Mouse (Mus musculus) urinary bladder, postnatal 4 days (tissue): Measurements from ENCODE around the gene Pomgnt1.

Experiments used
- DNase-seq, 2 experiments: peaks; one replicate each; pipeline ENCODE4 v3.0.0; 2021 to 2022; ENCODE audit warnings: low spot score in 2 of 2

Pomgnt1 gene

GRCm38 (mm10) chr4:116123602-116124519 is at the start of gene Pomgnt1, which contains the start of gene Rad54l:
Pomgnt1 (plus strand) TSS chr4:116123840.
Rad54l (minus strand) TSS chr4:116123690.
- DNase-seq, result peak; percentile 74 to 83

GRCm38 (mm10) chr4:116074145-116074675 is 49.4 kb upstream of the Pomgnt1 start:
- DNase-seq, result no peak

- DNase-seq, result peak; percentile 90 to 95
Measured at GRCm38 (mm10) chr4:116074861-116075620, 48.6 kb upstream of the Pomgnt1 start, which contains the start of the genes Uqcrh and Lrrc41. Uqcrh (minus strand) TSS chr4:116075071. Lrrc41 (plus strand) TSS chr4:116075269.

DNA sequence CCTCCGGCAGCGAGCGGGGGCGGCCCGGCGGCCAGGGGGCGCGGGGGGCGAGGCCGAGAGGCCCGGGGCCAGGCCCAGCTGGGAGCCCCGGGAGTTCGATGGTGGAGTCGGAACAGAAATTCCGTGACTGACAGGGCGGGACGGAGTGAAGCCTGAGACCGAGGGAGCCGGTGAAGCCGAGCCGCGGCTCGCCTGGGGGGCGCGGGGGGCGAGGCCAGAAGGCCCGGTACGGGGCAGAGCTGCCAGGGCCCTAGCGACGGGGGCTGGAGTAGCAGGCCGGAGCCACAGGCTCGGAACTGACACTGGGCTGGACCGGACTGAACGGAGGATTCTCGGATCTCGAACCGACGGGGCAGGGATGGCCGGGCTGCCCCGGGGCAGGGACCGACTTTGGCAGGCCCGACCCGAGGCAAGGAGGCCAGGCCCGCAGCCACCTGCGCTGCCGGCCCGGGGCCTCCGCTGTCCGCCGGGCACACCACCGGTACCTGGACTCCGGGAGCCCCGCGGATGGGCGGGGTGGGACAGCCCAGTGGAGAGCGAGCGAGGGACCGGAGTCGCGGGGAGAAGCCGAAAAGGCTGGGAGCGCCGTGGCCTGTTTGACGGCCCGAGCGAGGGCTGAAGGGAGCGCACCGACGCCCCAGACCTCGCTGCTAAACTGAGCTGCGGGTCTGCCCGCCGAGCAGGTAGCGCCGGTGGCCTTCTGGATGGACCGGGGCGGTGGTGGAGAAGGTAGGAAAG is 47.8 kb upstream of the Pomgnt1 start:
- peak; percentile 72 to 79 for DNase-seq

DNA sequence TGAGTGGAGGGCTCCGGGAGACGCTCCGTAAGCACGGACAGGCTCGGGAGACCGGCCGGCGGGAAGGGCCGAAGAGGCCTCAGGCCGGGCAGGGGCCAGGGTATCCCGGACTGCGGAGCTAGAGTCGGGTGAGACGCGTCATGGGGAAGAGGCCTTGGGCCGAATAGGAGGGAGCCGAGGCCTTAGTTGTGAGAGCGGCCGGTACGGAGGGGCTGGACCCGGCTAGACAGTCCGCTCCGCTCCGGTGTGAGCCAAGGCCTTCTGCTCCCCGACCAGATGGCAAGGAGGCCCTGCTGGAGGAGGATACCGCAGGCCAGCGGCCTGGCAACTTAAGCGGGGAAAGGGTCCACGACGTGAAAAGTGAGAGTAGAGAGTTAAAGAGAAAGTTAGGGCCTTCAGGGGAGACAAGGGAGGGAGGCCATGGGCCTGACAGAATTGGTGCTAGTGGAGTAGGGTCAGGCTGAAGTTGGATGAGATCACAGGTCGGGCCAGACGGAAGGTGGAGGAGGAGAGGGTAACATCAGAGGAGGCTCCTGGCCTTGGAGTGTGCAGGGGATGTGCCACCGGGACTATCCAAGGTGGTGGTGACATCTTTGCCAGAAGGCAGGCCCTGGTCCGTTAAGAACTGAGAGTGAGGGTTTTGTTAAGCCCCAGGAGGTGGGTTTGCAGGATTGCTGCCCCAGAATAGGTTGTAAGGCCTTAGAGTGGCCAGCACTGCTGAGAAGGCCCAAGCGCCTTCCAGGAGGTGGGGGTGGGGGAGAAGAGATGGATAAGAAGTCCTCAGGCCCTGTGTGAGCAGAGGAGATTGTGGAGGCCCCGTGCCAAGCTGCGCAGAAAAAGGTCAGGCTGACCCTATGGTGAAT is 47.0 kb upstream of the Pomgnt1 start:
- DNase-seq, result peak in 1 of 2 experiments; percentile 45

GRCm38 (mm10) chr4:116077240-116078095 is 46.2 kb upstream of the Pomgnt1 start:
- DNase-seq, result no peak

DNA sequence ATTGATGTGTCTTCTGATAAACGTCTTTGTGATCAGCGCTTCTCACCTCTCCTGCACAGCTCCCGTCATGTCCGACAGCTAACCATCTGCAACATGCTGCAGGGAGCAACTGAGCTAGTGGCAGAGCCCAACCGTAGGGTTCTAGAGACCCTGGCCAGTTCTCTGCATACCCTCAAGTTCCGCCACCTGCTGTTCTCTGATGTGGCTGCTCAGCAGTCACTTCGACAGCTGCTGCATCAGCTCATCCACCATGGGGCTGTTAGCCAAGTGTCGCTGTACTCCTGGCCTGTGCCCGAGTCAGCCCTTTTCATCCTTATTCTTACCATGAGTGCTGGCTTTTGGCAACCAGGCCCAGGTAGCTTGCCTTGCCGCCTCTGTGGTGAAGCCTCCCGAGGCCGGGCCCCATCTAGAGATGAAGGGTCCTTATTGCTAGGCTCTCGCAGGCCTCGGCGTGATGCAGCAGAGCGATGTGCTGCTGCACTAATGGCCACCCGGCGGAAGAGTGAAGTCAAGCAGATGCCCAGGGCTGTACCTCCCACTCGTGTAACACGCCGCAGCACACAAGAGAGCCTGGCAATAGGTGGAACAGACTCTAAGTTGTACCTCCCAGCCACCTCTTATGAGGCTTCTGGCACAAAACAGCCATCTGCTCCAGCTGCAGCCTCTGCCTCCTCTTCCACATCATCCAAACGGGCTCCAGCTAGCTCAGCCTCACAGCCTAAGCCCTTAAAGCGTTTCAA is 35.0 kb upstream of the Pomgnt1 start:
- no peak for DNase-seq

- no peak for DNase-seq
Measured at GRCm38 (mm10) chr4:116096291-116096690, 27.3 kb upstream of the Pomgnt1 start.

DNA sequence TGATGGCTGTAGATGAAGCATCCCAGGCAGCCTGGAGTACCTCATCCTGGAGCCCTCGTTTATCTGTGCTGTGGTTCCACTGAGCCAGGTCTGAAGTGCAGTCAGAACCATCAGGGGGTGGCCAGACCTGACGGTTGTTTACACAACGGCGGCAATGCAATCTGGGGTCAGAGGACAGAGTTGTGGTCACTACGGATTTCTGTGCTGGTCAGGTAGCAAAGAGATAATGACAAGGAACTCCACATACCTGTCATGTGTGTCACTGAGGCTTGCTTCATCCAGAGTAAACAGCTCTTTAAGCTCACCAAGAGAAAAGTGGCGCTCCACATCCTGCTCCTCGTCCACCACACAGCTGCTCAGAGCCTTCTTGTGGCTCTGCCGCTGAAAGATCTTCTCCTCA is 26.4 kb upstream of the Pomgnt1 start:
- no peak for DNase-seq

DNA sequence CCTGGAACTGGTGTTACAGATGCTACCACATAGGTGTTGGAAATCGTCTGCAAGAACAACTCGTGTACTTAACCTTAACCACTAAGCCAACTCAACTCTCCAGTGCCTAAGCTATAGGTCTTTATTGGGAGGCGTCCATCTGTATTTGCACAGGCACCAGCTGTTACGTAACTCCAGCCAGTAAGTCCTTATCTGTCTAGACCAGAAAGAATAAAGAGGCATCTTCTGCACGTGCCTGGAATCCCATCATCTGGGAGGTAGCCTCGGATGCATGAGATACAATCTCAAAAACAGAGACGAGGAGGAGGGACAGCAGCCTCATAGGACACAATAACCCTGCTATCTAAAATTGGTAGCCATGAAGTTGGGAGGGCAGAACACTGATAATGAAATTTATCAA is 22.7 kb upstream of the Pomgnt1 start:
- no peak for DNase-seq

DNA sequence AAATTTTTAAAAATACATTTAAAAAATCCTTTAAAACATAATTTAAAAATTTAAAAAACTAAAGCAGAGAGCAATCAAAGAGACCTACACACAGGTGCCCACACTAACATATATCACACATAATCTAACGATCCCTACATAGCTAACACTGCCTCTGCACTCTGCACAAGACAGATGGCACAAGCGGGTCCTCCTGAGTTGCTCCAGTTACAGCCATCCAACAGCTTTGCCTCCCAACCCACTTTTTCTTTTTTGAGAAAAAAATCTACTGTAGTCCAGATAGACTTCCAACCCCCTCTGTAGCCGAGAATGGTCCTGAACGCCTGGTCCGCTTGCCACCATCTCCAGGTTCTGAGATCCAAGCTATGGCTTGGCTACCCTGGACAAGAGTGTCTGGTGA is 18.4 kb upstream of the Pomgnt1 start:
- DNase-seq, result no peak

GRCm38 (mm10) chr4:116110695-116111094 is 12.9 kb upstream of the Pomgnt1 start:
- no peak for DNase-seq

DNA sequence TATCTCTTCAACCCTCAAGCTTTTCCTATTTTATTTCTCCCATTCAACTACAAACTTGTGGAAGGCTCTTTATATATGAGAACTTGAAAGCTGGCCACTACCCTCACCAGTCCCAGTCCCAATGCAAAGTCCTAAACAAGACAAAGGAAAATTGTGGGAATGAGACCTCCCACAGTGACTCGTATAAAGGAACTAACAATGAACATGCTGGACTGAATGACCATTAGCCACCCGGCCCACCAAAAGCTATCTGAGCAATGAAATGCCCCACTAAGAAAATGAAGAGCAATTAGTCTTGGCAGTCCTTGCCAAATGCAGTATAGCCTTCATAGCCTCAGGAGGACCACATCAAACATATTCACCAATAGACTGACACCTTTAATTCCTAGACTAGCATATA is 12.2 kb upstream of the Pomgnt1 start:
- DNase-seq, result no peak

GRCm38 (mm10) chr4:116122762-116123161 is 878 bp upstream of the Pomgnt1 start:
- no peak for DNase-seq

DNA sequence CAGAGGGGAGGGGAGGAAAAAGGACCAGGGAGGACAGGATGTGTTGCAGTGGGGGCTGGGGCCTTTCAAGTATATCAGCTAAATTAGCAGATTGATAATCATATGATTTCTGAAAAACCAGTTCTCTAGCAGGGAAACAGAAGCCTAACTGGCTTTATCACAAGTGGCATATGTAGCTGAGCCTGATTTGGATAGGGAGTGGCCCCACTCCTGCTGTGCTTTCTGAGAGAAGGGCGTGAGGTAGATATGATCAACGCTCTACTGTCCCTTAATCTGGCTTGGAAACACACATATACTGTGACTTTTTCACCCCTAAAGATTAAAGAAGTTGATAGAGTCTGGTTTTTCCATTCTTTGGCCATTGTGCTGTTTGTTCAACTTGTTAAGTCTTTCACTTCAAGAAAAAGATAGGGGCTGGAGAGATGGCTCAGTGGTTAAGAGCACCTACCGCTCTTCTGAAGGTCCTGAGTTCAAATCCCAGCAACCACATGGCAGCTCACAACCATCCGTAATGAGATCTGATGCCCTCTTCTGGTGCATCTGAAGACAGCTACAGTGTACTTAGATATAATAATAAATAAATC is 2.3 kb downstream of the Pomgnt1 start:
- no peak for DNase-seq

GRCm38 (mm10) chr4:116127956-116128355 is 4.3 kb downstream of the Pomgnt1 start:
- DNase-seq, result no peak

GRCm38 (mm10) chr4:116133126-116133525 is 9.5 kb downstream of the Pomgnt1 start:
- no peak for DNase-seq

DNA sequence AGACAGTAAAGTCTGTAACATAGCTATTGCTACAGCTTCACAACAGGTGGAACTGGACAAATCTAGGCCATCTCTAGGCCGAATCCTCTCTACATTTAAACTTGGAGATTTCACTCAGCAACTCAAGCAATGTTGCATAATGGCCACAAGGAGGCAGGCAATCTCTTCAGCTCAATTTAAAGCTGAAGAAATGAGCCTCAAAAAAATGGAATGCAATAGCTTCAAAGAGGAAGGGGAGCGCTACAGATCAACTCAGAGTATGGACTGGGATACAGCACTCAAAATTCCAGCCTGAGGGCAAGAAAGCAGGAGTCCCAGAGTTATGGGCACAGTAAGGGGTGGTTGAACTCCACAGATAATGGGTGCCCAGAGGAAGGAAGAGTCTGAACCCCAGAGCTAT is 11.3 kb downstream of the Pomgnt1 start:
- DNase-seq, result no peak
